Mouse (Mus musculus): ENCODE data around the gene Shb. TPM values are rescaled to one million over a fixed set of nuclear protein-coding genes. Genes with fewer than 3 reads are reported as not detected.
"Not testable (repeated sequence)": the region's sequence is repeated elsewhere in the genome, so short reads cannot be mapped to it uniquely, and the experiment has no call there.

Gene Shb
- polyA plus RNA-seq, 1 experiment from 2014 or later, result 3.9 TPM

- not testable (repeated sequence) for H3K9ac ChIP-seq; H3K27me3 ChIP-seq; H3K4me1 ChIP-seq; H3K4me2 ChIP-seq (replicated peaks); H3K27ac ChIP-seq; H3K9me3 ChIP-seq; ATAC-seq (ENCODE audit: low FRiP score, low read depth); H3K4me3 ChIP-seq
- H3K36me3 ChIP-seq, result peaks cover 52% of the 10 kb centered on the region
- WGBS, result 82% methylated on average over 6 of the region's 6 CpGs
These were observed 136.1 kb downstream of the Shb start for GRCm38 (mm10) chr4:45396211-45396610.

- no peak for ATAC-seq (ENCODE audit: low FRiP score, low read depth)
- H3K9ac ChIP-seq, result no peak overlapping the region
- H3K4me3 ChIP-seq, result no peak overlapping the region
- H3K27me3 ChIP-seq, result no peaks in the 10 kb centered on the region
- no peaks in the 10 kb centered on the region for H3K9me3 ChIP-seq
- H3K4me1 ChIP-seq, result no peaks in the 10 kb centered on the region
- no peak overlapping the region for H3K27ac ChIP-seq
- peaks cover 29% of the 10 kb centered on the region for H3K36me3 ChIP-seq
- WGBS, result 77% methylated on average over 5 of the region's 5 CpGs
- H3K4me2 ChIP-seq (replicated peaks), result no peak overlapping the region
These were observed 138.6 kb downstream of the Shb start for GRCm38 (mm10) chr4:45393658-45394057.

- Histone ChIP-seq H3K9ac (no peak overlapping the region), H3K27me3 (no peaks in the 10 kb centered on the region), H3K4me2 (replicated peaks) (no peak overlapping the region), H3K9me3 (no peaks in the 10 kb centered on the region), H3K4me1 (no peaks in the 10 kb centered on the region), H3K36me3 (peaks cover 22% of the 10 kb centered on the region), H3K27ac (no peak overlapping the region), H3K4me3 (no peak overlapping the region)
- 73% methylated on average over 8 of the region's 8 CpGs for WGBS
- no peak for ATAC-seq (ENCODE audit: low FRiP score, low read depth)
These were observed 139.3 kb downstream of the Shb start for GRCm38 (mm10) chr4:45392994-45393393.

- Histone ChIP-seq H3K4me2 (replicated peaks) (no peak overlapping the region), H3K27ac (no peak overlapping the region), H3K9me3 (no peaks in the 10 kb centered on the region), H3K27me3 (no peaks in the 10 kb centered on the region), H3K4me3 (no peak overlapping the region), H3K4me1 (no peaks in the 10 kb centered on the region), H3K36me3 (peaks cover 18% of the 10 kb centered on the region), H3K9ac (no peak overlapping the region)
- no peak for ATAC-seq (ENCODE audit: low FRiP score, low read depth)
- 65% methylated on average over 11 of the region's 11 CpGs for WGBS
These were observed 139.7 kb downstream of the Shb start for GRCm38 (mm10) chr4:45392572-45392971.

- Histone ChIP-seq H3K9me3 (no peaks in the 10 kb centered on the region), H3K27ac (no peak overlapping the region), H3K27me3 (no peaks in the 10 kb centered on the region), H3K36me3 (peaks cover 13% of the 10 kb centered on the region), H3K9ac (no peak overlapping the region), H3K4me3 (no peak overlapping the region), H3K4me1 (no peaks in the 10 kb centered on the region), H3K4me2 (replicated peaks) (no peak overlapping the region)
- no peak for ATAC-seq (ENCODE audit: low FRiP score, low read depth)
- 72% methylated on average over 4 of the region's 4 CpGs for WGBS
These were observed 140.2 kb downstream of the Shb start for GRCm38 (mm10) chr4:45392099-45392498.

GRCm38 (mm10) chr4:45387296-45387695 is 145.0 kb downstream of the Shb start:
- not testable (repeated sequence) for H3K27ac ChIP-seq; H3K36me3 ChIP-seq; H3K27me3 ChIP-seq; H3K4me1 ChIP-seq; H3K9ac ChIP-seq; H3K4me2 ChIP-seq (replicated peaks); H3K9me3 ChIP-seq; ATAC-seq (ENCODE audit: low FRiP score, low read depth); H3K4me3 ChIP-seq
- WGBS, result 97% methylated on average over 5 of the region's 5 CpGs

- H3K9me3 ChIP-seq; H3K4me3 ChIP-seq; H3K9ac ChIP-seq; H3K27me3 ChIP-seq; H3K4me2 ChIP-seq (replicated peaks); H3K27ac ChIP-seq; H3K4me1 ChIP-seq; ATAC-seq (ENCODE audit: low FRiP score, low read depth): not testable (repeated sequence)
- peaks cover 13% of the 10 kb centered on the region for H3K36me3 ChIP-seq
- 78% methylated on average over 2 of the region's 2 CpGs for WGBS
These were observed 150.1 kb downstream of the Shb start for GRCm38 (mm10) chr4:45382133-45382532.

- not testable (repeated sequence) for H3K27ac ChIP-seq; H3K4me3 ChIP-seq; H3K9ac ChIP-seq; H3K27me3 ChIP-seq; H3K4me2 ChIP-seq (replicated peaks); ATAC-seq (ENCODE audit: low FRiP score, low read depth); H3K4me1 ChIP-seq; H3K9me3 ChIP-seq
- 87% methylated on average over 10 of the region's 10 CpGs for WGBS
- peaks cover 23% of the 10 kb centered on the region for H3K36me3 ChIP-seq
These were observed 151.2 kb downstream of the Shb start for GRCm38 (mm10) chr4:45380903-45381580.

- ATAC-seq (ENCODE audit: low FRiP score, low read depth), result no peak
- Histone ChIP-seq H3K4me2 (replicated peaks) (no peak overlapping the region), H3K27me3 (no peaks in the 10 kb centered on the region), H3K9me3 (no peaks in the 10 kb centered on the region), H3K4me3 (no peak overlapping the region), H3K27ac (no peak overlapping the region), H3K4me1 (no peaks in the 10 kb centered on the region), H3K9ac (no peak overlapping the region), H3K36me3 (peaks cover 65% of the 10 kb centered on the region)
- 88% methylated on average over 4 of the region's 4 CpGs for WGBS
These were observed 155.7 kb downstream of the Shb start for GRCm38 (mm10) chr4:45376573-45376972.

GRCm38 (mm10) chr4:45374879-45375278 is 157.4 kb downstream of the Shb start:
- 74% methylated on average over 5 of the region's 5 CpGs for WGBS
- no peaks in the 10 kb centered on the region for H3K4me1 ChIP-seq
- no peak overlapping the region for H3K4me3 ChIP-seq
- peaks cover 77% of the 10 kb centered on the region for H3K36me3 ChIP-seq
- ATAC-seq (ENCODE audit: low FRiP score, low read depth), result no peak
- H3K27me3 ChIP-seq, result no peaks in the 10 kb centered on the region
- no peak overlapping the region for H3K27ac ChIP-seq
- no peak overlapping the region for H3K4me2 ChIP-seq (replicated peaks)
- no peak overlapping the region for H3K9ac ChIP-seq
- H3K9me3 ChIP-seq, result no peaks in the 10 kb centered on the region

Small RNA genes within 50 kb of the gene (microRNA-seq; reads per million reads assigned to microRNA genes)
- gene Gm22518 (not detected), gene Gm25692 (not detected)

Other genes starting within 250 kb of the Shb start
- 19.9 TPM in 2 replicates for gene Trmt10b, start 235.3 kb downstream of the Shb start, polyA plus RNA-seq (2015; fragmentation: Nextera tagmentation; extraction: Ambion mirVana)
- gene Dcaf10, start 190.4 kb downstream of the Shb start, polyA plus RNA-seq (2015; fragmentation: Nextera tagmentation; extraction: Ambion mirVana), result 12.9 and 13.8 TPM in 2 replicates
- 74.0 and 79.1 TPM in 2 replicates for gene Exosc3, start 189.7 kb downstream of the Shb start, polyA plus RNA-seq (2015; fragmentation: Nextera tagmentation; extraction: Ambion mirVana)
- 53.9 and 68.1 TPM in 2 replicates for gene Slc25a51, start 123.7 kb downstream of the Shb start, polyA plus RNA-seq (2015; fragmentation: Nextera tagmentation; extraction: Ambion mirVana)

Data from limb, embryonic 13.5 days (tissue).